Mouse (Mus musculus): ENCODE results near the gene Myo16. TPM values are rescaled to one million over a fixed set of nuclear protein-coding genes. Genes with fewer than 3 reads are reported as not detected.

Myo16 gene
- total RNA-seq, 1 experiment from 2014 or later: not detected

DNA sequence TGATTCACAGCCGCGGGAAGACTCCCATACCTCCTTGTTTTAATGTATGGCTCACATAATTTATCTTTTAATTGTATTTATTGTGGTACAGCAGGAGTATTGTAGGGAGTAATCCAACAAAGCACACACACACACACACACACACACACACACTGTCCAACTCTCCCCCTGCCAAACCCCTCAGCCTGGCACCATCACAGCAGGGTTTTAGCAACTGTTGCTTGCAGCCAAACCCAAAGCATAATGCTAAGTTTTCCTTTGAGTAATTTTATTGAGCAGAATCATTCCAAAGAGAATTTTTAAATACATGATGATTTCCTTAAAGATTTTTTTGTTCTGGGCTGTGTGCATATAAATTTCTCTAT is 336.7 kb downstream of the Myo16 start:
- no peak for ATAC-seq (replicated peaks; ENCODE audit: insufficient number of reproducible peaks, low FRiP score, low TSS enrichment, poor library complexity, severe bottlenecking)

DNA sequence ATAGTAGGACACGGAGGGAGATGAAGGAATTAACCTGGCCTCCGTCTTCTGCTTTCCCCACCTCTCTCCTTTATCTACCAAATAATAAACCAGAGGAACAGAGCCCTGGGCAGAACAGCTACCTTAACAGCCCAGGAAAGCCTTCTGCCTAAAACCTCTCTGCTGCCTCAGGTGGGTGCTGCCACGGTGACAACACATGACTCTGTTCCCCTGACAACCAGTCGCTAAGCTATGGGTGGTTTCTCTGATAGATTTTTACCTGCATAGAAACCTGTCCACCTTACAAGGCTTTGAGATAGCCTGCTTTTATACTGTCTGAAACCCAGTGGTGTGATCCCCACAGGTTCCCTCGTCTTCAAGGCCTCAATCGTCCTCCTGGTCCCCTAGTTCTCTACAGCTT is 337.2 kb downstream of the Myo16 start:
- ATAC-seq (replicated peaks; ENCODE audit: insufficient number of reproducible peaks, low FRiP score, low TSS enrichment, poor library complexity, severe bottlenecking): no peak

DNA sequence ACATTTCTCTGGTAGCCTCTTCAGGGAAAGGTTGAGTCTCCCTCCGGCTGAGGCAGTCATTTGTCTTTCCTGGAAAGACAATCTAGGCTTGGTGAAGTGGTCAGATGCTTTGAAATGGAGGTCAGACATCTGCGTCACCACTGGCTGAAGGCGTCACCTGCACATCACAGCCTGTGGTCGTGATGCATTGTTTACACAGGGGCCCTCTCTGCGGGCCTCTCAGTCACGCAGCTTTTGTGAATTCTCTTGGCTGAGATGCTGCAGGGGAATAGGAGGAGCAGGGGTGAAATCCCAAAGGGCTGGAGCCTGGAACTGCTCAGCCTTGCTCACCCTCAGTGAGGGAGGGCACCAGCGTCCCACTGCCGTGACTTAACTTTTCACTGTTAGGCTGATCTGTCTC is 346.1 kb downstream of the Myo16 start:
- ATAC-seq (replicated peaks; ENCODE audit: insufficient number of reproducible peaks, low FRiP score, low TSS enrichment, poor library complexity, severe bottlenecking): no peak

DNA sequence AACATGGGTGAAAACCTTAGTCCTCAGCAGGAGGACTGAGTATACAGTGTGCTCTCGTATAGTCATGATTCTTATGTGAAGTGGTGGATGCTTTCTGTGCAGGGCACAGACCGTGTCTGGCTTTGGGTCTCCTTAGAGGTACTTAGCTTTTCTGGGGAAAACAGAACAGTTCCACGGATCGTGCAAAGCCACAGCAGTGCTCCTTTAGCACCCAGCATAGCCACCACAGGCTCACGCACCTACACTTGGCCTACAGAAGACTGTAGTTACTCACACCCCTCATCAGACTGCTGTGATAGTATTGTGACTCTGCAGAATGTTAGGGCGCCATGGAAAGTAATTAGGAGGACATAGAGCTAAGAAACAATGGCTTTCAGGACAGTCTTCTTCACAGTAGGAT is 346.8 kb downstream of the Myo16 start:
- no peak for ATAC-seq (replicated peaks; ENCODE audit: insufficient number of reproducible peaks, low FRiP score, low TSS enrichment, poor library complexity, severe bottlenecking)

DNA sequence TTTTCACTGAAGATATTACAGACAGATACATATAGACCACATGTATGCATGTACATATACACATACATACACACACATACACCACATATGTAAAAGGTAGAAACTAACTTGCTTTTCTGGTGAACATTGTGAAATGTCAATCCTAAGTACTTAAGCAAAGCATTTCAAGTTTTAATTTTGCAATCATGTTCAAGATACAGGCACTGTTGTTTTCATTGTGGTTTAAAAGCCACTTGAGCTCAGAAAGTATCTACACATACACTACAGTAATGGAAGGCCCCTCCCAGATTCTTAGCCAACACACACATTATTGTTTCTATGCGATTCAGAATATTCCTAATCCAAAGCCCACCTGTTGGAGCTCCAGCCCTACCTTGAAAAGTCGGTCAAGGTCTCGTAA is 348.0 kb downstream of the Myo16 start:
- no peak for ATAC-seq (replicated peaks; ENCODE audit: insufficient number of reproducible peaks, low FRiP score, low TSS enrichment, poor library complexity, severe bottlenecking)

DNA sequence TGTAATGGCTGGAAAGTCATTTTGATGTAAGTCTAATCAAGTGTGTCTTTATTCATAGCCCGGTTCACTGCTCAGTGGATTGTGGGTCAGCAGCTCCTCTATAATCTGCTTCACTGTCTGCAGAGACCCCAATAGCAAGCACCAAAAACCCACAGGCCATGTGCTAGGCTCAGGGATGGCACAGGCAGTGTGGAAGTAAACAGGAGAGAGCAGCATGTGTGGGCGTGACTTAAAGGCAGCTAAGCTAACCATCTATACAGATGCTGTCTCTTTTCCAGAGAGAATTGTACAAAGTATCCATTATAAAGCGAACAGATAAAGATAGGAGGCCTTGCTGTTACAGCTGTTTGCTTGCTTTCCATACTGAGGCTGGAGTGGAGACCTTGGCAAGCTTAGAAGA is 358.4 kb downstream of the Myo16 start:
- ATAC-seq (replicated peaks; ENCODE audit: insufficient number of reproducible peaks, low FRiP score, low TSS enrichment, poor library complexity, severe bottlenecking): no peak

DNA sequence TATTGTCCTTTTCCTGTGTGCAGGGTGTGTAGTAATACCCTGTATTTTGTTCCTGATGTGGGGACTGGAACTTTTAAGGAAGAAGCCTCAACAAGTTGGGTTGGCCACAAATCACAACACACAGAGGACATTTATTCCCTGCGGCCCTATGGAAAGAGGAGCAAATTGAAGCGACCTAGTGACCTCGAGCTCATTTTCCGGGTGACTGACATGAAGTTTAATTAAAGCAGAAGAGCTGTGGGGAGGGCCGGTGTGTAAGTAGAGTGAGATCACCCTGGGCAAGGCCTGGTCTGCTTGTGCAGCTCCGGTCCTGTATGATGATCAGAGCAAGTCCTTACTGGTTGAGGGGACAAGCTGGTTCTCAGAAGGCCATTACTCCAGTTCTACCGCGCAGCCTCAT is 363.7 kb downstream of the Myo16 start:
- ATAC-seq (replicated peaks; ENCODE audit: insufficient number of reproducible peaks, low FRiP score, low TSS enrichment, poor library complexity, severe bottlenecking): no peak

DNA sequence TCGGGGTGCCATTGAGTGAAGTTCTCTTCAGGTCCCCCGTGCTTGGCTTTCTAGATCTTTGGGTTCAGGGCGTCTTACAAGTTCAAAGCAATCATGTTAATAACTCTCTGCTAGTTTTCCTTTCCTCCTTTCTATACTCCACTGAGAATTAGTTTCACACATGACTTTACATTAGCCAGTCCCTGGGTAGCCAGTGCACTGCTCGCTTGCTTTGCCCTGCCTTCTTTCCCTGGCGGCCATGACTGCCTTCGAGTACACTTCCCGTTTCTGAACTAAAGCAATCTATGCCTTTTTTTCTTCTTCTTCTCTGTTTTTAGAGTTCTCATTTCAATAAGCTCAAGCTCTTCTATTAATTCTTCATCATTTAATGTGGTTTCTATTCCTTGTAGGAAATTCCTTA is 365.6 kb downstream of the Myo16 start:
- no peak for ATAC-seq (replicated peaks; ENCODE audit: insufficient number of reproducible peaks, low FRiP score, low TSS enrichment, poor library complexity, severe bottlenecking)

DNA sequence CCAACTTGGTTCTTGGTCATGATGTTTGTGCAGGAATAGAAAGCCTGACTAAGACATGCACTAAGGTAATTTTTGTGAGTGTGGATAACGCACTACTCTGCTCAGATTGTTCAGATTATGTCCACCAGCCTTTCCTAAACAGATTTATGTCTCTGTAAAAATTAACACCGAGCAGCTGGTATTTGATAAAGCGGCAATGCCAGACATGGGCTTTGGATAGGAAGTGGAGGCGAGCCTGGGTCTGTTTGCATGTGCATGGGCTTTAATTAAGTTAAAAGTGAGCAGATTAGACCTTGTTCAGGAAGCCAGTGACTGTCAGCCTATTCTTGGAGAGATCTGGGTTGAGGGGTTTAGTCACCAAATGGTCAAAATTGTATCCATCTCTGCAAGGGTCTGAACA is 367.8 kb downstream of the Myo16 start:
- no peak for ATAC-seq (replicated peaks; ENCODE audit: insufficient number of reproducible peaks, low FRiP score, low TSS enrichment, poor library complexity, severe bottlenecking)

DNA sequence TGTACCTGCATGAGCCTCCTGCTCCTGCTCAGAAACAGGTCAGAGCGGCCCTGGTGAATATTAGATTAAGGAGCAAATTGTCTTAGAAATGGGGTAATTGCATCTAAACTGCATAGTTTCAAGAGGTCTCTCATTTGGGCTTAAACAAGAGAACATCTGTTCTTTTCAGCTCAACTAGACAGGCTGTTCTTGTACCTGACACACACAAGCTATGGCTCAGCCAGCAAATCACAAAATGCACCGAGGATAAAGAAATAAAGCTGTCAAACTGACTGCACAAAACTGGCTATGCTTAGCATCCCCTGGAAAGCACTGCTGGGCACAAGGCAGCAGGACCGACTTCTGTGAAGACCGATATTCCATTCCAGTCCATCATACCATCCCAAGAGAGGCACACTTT is 372.0 kb downstream of the Myo16 start:
- no peak for ATAC-seq (replicated peaks; ENCODE audit: insufficient number of reproducible peaks, low FRiP score, low TSS enrichment, poor library complexity, severe bottlenecking)

DNA sequence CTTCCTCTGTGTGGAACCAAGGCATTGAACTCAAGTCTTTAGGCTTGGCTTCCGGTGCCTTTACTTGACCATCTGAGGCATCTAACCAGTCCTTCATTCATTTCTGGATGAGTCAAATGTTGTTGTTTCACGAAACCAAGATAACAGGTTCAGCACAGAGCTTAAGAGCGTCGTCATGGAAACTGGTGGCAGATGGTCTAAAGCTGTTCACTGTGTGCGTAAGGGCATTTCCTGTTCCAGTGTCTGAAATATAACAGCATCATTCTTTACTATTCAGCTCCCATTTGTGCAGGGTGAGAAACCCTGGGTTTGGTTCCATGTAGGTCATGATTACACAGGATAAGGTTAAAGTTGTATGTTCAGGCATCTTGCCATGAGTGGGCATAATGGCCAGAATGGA is 372.9 kb downstream of the Myo16 start:
- no peak for ATAC-seq (replicated peaks; ENCODE audit: insufficient number of reproducible peaks, low FRiP score, low TSS enrichment, poor library complexity, severe bottlenecking)

DNA sequence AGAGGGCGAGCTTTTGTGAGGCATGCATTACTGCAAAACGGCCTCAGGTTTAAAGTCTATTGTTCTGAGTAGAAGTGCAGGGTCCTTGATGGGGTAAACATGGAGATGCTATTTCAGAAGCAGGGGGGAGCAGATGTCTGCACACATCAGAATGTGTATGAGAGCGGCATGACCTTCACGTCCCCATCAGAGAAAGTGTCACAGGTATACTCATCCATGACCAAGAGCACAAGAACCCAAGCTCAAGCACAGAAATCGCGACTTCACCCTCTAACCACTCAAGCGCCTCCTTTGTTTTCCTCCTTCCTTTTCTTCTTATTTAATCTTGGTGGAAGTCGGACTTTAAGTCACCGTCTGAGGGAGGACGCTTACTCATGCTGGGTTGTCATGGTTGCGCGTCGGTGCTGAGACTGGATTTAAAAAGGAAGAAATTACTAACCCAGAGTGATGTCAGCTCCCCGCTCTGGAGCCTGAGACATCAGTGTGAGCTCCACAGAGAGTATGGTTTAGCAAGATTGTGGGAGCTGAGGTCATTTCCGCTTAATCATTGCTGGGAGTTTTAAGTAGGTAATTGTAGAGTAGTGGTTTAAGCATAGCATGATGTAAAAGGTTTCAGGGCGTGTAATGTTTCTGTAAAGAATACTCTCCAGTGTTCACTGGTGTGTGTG is 381.0 kb downstream of the Myo16 start:
- peak; percentile 56 for ATAC-seq (replicated peaks; ENCODE audit: insufficient number of reproducible peaks, low FRiP score, low TSS enrichment, poor library complexity, severe bottlenecking)

DNA sequence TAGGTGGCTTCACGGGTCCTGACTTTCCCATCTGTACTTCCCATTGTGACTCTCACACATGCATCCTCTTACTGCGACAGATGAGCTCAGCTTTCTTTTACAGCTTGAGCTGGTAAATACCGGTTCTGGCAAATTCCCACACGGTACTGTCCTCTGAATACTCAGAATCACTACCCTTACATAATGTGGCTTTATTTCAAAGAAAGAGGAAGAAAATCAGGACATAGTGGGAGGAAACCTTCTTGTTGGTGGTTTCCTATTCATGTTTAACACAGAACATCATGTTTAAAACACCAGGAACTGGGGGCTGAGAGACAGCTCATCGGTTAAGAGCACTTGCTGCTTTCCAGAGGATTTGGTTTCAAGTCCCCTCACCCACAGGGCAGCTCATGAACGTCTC is 384.6 kb downstream of the Myo16 start:
- no peak for ATAC-seq (replicated peaks; ENCODE audit: insufficient number of reproducible peaks, low FRiP score, low TSS enrichment, poor library complexity, severe bottlenecking)

DNA sequence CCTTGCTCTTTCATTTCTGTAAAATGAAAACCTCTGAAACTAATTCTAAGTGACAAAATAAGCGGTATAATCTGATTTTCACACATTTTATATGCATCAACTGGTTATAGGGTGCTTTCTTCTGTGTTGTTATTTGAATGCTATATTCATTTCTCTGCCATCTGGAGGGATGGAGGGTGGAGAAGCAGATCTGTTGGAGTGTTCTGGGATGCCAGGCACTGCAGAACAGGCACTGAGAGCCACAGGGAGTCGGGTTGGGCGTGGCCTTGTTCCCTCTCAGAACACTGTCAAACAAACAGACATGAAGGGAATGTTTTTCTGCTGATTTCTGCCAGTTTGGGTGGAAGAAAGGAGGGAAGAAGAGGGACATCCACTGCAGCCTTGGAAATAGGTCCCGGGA is 386.0 kb downstream of the Myo16 start:
- no peak for ATAC-seq (replicated peaks; ENCODE audit: insufficient number of reproducible peaks, low FRiP score, low TSS enrichment, poor library complexity, severe bottlenecking)

DNA sequence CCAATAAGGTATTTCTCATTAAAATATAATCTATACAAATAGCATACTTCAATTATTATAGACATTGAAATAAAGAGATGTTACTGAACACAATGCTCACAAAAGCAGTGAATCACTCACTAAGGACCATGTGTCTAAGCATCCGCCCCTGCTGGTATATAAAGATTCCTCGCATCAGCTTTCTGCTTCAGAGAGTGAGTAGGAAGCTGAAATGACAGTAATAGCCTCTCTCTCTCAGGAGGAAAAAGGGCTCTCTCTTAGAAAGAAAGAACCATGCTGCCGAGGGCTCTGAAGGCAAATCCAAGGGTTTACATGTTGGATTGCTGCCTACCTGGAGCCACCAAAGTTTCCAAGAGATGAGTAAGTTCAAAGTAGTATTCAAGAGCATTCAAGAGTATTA is 392.2 kb downstream of the Myo16 start:
- no peak for ATAC-seq (replicated peaks; ENCODE audit: insufficient number of reproducible peaks, low FRiP score, low TSS enrichment, poor library complexity, severe bottlenecking)

DNA sequence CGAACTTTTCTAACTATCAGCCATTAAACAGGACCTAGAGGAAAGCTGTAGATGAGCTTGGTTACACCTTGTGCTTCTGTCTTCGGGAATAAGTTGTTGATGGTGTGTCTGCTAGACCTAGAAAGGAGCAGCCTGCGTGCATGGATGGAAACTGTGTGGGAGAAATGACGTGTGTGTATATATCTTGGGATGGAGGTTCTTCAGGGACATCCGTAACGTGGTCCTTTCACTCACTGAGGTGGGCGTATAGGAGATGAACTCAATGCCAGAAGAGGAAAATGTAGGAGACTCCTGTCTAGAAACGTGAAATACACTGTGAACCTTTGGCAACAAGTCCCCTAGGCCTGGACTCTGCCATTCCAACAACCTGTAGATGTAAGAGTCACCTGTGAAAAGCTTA is 392.8 kb downstream of the Myo16 start:
- ATAC-seq (replicated peaks; ENCODE audit: insufficient number of reproducible peaks, low FRiP score, low TSS enrichment, poor library complexity, severe bottlenecking): no peak

DNA sequence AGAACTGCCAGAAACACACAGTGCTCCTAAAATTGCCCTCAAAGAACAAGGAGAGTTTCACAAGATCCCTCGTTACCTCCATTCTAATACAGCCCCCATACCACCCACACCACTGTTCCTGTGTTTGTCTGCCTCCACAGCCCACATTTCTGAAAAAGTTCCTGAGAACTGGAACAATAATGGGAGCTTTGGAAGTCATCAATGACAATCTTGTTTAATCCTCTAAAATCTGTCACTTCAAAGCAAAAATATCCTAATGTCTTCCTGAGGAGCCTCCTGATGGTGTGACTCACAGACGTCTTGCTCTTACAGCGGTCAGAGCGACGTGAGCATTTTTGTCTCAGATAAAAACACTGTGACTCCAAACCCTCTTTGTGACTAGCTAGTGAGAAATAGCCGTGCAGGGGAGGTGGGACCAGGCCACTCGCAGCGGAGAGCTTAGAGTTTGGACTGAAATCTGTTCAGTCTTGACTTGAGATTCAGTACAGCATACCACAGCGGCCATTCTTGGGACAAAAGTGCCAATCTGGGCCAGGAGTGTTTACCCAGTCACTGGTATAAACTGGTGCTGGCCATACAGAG is 394.4 kb downstream of the Myo16 start:
- no peak for ATAC-seq (replicated peaks; ENCODE audit: insufficient number of reproducible peaks, low FRiP score, low TSS enrichment, poor library complexity, severe bottlenecking)

DNA sequence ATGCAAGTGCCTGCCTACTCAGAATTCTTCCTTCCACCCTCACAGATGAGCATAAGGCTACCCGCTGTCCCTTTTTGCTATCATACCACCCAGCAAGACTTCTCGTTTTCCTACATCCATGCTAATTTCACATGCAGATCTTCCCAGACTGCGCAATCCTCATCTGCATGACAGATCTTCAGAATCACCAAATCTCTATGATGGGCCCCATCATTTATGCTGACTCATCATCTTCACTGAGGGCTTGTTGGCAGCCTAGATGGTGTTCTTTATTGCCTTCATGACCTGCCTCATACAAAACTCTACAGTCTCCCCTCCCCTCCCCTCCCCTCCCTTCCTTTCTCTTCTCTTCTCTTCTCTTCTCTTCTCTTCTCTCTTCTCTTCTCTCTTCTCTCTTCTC is 395.7 kb downstream of the Myo16 start:
- no peak for ATAC-seq (replicated peaks; ENCODE audit: insufficient number of reproducible peaks, low FRiP score, low TSS enrichment, poor library complexity, severe bottlenecking)

DNA sequence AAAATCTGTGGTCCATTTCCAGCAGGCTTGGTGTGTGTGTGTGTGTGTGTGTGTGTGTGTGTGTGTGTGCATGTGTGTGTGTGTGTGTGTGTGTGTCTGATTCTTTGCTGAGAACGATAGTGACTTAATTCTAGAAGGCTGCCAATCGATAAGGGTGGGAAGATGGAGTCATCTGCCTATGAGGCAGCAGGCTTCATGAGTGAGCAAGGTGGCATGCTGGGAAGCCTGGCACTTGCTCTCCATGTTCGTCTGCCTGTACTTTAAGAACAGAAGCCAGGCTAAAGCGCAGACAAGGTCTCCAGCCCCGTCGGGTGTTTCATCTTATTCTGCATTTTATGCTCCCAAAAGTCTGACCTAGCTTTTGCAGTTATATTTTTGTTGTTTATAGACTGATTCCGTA is 404.2 kb downstream of the Myo16 start:
- ATAC-seq (replicated peaks; ENCODE audit: insufficient number of reproducible peaks, low FRiP score, low TSS enrichment, poor library complexity, severe bottlenecking): no peak

DNA sequence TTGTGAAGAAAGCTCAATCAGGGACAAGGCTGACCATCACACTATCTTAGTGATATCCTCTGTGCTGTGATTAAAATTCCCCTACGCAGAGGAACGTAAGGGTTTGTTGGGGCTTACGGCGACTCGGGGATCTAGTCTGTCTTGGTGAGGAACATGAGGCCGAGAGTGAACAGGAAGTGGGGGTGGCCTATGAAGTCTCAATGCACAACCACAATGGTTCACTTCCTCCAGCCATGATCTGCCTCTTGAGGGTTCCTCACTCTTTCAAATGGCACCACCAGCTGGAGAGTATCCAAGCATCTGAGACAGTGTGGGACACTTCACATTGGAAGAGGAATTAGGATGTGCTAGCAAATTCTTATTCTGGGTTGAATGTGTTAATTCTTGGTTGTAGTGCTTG is 405.8 kb downstream of the Myo16 start:
- ATAC-seq (replicated peaks; ENCODE audit: insufficient number of reproducible peaks, low FRiP score, low TSS enrichment, poor library complexity, severe bottlenecking): no peak

DNA sequence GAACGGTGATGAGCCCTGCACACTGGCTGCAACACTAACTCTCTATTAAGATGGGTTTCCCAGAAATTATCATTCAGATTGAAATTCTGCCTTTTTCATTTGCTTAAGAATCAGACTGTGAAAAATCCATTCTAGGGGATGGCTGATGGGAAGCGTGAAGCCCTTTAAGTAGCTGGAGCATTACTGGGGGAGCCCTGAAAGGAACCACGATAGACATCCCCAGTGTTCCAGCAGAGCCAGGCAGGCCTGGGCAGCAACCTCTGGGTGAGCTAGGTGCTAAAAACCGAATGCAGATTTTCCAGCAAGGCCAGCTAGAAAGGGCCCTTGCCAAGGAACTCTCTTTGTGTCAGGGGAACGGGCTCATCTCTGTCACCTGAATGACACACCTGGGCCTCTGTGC is 407.9 kb downstream of the Myo16 start:
- ATAC-seq (replicated peaks; ENCODE audit: insufficient number of reproducible peaks, low FRiP score, low TSS enrichment, poor library complexity, severe bottlenecking): no peak
